Mouse (Mus musculus) limb, embryonic 11.5 days (tissue): Measurements from ENCODE around the gene Pik3r3. TPM values are rescaled to one million over a fixed set of nuclear protein-coding genes. Genes with fewer than 3 reads are reported as not detected.

Experiments used
- ATAC-seq: fragments of 200-750 bp; cut with Nextera tagmentation; 2 replicates; pipeline ENCODE4 v1.8.0; 2017; ENCODE audit warnings: low read depth; ENCODE audit not compliant: insufficient number of reproducible peaks, low FRiP score, low TSS enrichment
- DNase-seq: peaks from one replicate; pipeline ENCODE4 v3.0.0-alpha.2; 2015; ENCODE audit warnings: low spot score
- H3K27ac ChIP-seq: fragments of 300-500 bp; sonication (generic); replicated peaks from 2 replicates; pipeline ENCODE4 v1.5.1; 2014; ENCODE audit warnings: low read depth, mild to moderate bottlenecking, low read length
- H3K27me3 ChIP-seq: fragments of 300-500 bp; sonication (generic); 2 replicates; pipeline ENCODE4 v1.6.1; 2014; ENCODE audit warnings: mild to moderate bottlenecking, low read length, mixed read lengths; ENCODE audit not compliant: control insufficient read depth, insufficient read depth
- H3K36me3 ChIP-seq: fragments of 300-500 bp; sonication (generic); 2 replicates; pipeline ENCODE4 v1.6.1; 2014; ENCODE audit warnings: mild to moderate bottlenecking, low read length, moderate library complexity, mixed read lengths; ENCODE audit not compliant: control insufficient read depth, insufficient read depth
- H3K4me1 ChIP-seq: fragments of 300-500 bp; sonication (generic); 2 replicates; pipeline ENCODE4 v1.6.1; 2014; ENCODE audit warnings: low read length, mixed read lengths; ENCODE audit not compliant: control insufficient read depth, insufficient read depth
- H3K4me2 ChIP-seq: fragments of 300-500 bp; sonication (generic); 2 replicates; pipeline ENCODE4 v1.6.1; 2014; ENCODE audit warnings: low read depth, mild to moderate bottlenecking, moderate library complexity; ENCODE audit not compliant: severe bottlenecking
- H3K4me3 ChIP-seq: fragments of 300-500 bp; sonication (generic); 2 replicates; pipeline ENCODE4 v1.5.1; 2014; ENCODE audit warnings: low read depth, low read length
- H3K9ac ChIP-seq: fragments of 300-500 bp; sonication (generic); 2 replicates; pipeline ENCODE4 v1.6.1; 2014; ENCODE audit warnings: mild to moderate bottlenecking, low read length
- H3K9me3 ChIP-seq: fragments of 300-500 bp; sonication (generic); 2 replicates; pipeline ENCODE4 v1.6.1; 2016; ENCODE audit warnings: low read length; ENCODE audit not compliant: control insufficient read depth
- whole genome bisulfite sequencing: fragments of 180-500 bp; shearing (Covaris S2); extraction: QIAGEN DNeasy Blood & Tissue Kit; methylation state at CpG from one replicate; pipeline ENCODE4 v1.1.7; 2014; 5-methylcytosine and 5-hydroxymethylcytosine counted together
- polyA plus RNA-seq: library from polyadenylated mRNA; unstranded; fragments of >200 nt; fragmentation: Nextera tagmentation; extraction: Ambion mirVana; gene quantifications from 2 replicates; pipeline ENCODE4 v1.2.1, GENCODE M21; 2014

Pik3r3 gene
- 43.5 and 46.2 TPM in 2 replicates for polyA plus RNA-seq

DNA sequence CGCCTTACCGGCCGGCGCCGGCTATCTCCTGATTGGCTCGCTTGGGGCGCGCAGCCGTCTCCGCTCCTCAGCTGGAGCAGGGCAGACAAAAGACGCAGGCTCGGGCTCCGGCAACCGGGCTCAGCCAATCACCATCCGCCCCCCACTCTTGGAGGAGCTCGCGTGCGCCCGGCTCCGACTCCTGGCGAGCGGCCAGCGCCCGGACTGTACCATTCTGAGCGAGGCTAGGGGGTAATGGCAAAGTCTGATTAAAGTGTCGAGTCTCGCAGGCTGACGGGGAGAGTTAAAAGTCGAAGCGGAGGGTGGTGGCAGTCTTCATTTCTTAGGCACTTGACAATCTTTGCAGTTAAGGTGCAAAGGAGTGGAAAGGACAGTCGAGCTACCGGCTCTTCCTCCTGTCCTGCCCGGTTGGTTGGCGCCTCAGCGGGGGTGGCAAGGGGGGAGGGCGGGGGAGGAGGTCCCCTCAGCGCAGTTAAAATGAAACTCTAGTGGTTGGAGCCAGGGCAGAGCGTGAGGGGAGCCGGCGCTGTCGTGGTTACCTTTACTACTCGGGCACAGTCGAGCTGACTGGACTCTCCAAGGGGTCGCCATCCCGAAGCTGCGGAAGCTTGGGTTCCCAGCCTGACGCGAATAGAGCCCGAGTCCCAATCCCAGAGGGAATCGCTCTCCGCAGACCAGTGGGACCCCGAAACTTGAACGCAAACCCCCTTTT lies at the start of gene Pik3r3:
Pik3r3 (plus strand) TSS at position 479 of the 712 bp plus-strand sequence.
- under 1% methylated on average over 53 of the region's 53 CpGs for WGBS
- H3K4me3 ChIP-seq: peak within 1 kb of the TSS; percentile 43

DNA sequence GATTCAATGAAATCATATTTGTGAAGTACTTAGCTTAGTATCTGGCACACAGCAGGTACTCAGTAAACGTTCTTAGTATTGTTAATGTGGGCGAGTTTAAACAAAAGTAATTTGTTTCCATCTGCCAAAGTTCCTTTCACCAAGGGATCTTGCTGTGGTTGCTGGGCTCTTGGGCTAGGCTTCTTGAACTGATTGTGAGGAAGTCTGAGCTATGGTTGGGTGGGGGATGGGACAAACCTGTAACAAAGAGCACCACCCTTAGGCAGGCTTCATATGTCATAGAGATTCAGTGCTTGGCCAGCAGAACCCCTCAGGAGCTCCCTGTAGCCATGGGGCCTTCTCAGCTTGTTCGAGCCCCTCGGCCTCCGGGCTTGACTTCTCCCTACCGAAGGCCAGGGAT lies 48.3 kb upstream of the Pik3r3 start, which contains the start of the genes 1700042G07Rik and Gm49337:
1700042G07Rik (plus strand) TSS at position 301 of the 400 bp plus-strand sequence.
Gm49337 (plus strand) TSS at position 313 of the 400 bp plus-strand sequence.
- Histone ChIP-seq H3K4me3 (no peak within 1 kb of the TSS), H3K27me3 (no peaks in the 10 kb centered on the region), H3K9me3 (no peaks in the 10 kb centered on the region), H3K4me1 (peaks cover 8% of the 10 kb centered on the region; the same call in 1 of the 2 replicates), H3K36me3 (no peaks in the 10 kb centered on the region), H3K9ac (no peak within 1 kb of the TSS), H3K27ac (no peak within 1 kb of the TSS), H3K4me2 (no peak within 1 kb of the TSS)
- WGBS: 94% methylated on average over 6 of the region's 6 CpGs
- DNase-seq: no peak
- ATAC-seq: no peak

More for the DNA sequence above, at the start of gene Pik3r3:
- H3K4me1 ChIP-seq: no peaks in the 10 kb centered on the region
- peak within 1 kb of the TSS; percentile 65 for H3K4me2 ChIP-seq
- no peaks in the 10 kb centered on the region for H3K36me3 ChIP-seq
- peak; percentile 99 for ATAC-seq
- peak; percentile 99 for DNase-seq
- peak within 1 kb of the TSS; percentile 92 for H3K9ac ChIP-seq
- no peaks in the 10 kb centered on the region for H3K27me3 ChIP-seq
- H3K27ac ChIP-seq: peak within 1 kb of the TSS; percentile 99
- no peaks in the 10 kb centered on the region for H3K9me3 ChIP-seq

DNA sequence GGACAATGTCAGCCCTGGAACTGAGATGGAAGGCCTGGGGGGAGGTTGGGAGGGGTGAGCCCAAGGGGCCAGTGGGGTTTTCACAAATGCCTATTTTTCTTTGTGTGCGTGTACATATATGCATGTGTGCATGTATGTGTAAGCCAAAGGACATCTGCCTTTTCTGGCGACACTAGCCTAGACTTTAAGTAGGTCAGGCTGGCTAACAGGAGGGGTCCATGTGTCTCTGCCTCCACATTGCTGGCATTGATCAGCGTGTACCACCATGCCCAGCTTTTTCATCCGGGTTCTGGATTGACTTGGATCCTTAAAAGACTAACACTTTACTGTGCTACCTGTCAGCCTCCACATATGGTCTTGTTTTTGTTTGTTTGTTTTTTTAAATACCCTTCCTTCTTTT lies 47.7 kb upstream of the Pik3r3 start:
- no peak overlapping the region for H3K4me2 ChIP-seq
- no peaks in the 10 kb centered on the region for H3K36me3 ChIP-seq
- H3K27me3 ChIP-seq: no peaks in the 10 kb centered on the region
- H3K4me3 ChIP-seq: no peak overlapping the region
- no peaks in the 10 kb centered on the region for H3K9me3 ChIP-seq
- peaks cover 8% of the 10 kb centered on the region; the same call in 1 of the 2 replicates for H3K4me1 ChIP-seq
- H3K27ac ChIP-seq: no peak overlapping the region
- 91% methylated on average over 4 of the region's 4 CpGs for WGBS
- no peak overlapping the region for H3K9ac ChIP-seq
- no peak for DNase-seq
- ATAC-seq: no peak

DNA sequence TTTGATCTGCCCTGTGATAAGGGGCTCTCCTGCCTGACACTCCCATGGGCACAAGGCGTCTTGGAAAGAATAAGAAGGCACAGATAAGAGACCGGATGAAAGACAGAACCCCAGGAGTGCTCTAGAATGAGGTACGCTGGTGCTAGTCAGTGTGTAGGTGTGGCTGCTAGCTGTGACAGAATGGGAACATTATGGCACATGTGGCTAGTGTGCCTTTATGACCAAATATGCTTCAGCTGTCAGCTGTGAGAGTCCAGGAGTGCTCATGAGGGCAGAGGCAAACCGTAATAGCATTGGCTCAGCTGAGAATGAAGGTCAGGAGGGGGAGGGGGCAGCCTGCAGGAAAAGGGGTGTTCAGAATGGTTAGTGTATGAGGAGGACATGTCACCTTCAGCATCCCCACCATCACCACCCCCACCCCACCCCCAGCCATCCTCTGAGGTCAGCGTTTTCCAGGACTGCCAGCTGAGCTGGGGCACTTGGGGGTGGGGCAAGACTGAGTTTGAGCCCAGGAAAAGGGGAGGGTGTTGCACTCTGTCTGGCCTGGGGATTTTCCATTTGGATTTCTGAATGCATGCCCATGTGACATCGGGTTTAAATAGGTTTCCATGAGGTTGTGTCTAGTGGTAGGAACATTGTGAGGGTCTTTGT lies 46.8 kb upstream of the Pik3r3 start:
- Histone ChIP-seq H3K4me1 (peaks cover 8% of the 10 kb centered on the region; the same call in 1 of the 2 replicates), H3K9me3 (no peaks in the 10 kb centered on the region), H3K9ac (no peak overlapping the region), H3K27me3 (no peaks in the 10 kb centered on the region), H3K4me3 (no peak overlapping the region), H3K4me2 (no peak overlapping the region), H3K36me3 (no peaks in the 10 kb centered on the region), H3K27ac (no peak overlapping the region)
- DNase-seq (no peak), ATAC-seq (no peak)
- whole genome bisulfite sequencing: 49% methylated on average over 6 of the region's 6 CpGs

DNA sequence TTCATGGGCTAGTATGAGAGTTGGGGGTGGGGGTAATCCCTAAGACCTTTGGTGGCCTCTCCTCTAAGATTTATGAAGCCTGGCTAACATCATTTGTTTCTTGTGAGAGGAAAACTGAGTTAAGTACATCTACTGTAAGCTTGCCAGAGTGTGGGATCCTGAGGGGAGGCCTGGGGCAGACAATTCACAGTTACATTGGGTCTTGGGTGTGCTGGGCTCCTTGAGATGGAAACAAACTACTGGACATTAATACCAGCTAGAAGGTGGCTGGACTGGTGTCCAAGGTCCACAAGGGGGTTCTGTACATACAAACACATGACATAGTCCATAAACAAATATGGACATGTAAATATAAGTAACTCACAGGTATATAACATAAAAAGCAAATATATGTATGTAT lies 46.3 kb upstream of the Pik3r3 start:
- no peak overlapping the region for H3K4me3 ChIP-seq
- H3K4me2 ChIP-seq: no peak overlapping the region
- no peaks in the 10 kb centered on the region for H3K27me3 ChIP-seq
- no peaks in the 10 kb centered on the region for H3K9me3 ChIP-seq
- H3K36me3 ChIP-seq: no peaks in the 10 kb centered on the region
- peaks cover 8% of the 10 kb centered on the region; the same call in 1 of the 2 replicates for H3K4me1 ChIP-seq
- no peak overlapping the region for H3K9ac ChIP-seq
- no peak overlapping the region for H3K27ac ChIP-seq
- no peak for DNase-seq
- ATAC-seq: no peak

DNA sequence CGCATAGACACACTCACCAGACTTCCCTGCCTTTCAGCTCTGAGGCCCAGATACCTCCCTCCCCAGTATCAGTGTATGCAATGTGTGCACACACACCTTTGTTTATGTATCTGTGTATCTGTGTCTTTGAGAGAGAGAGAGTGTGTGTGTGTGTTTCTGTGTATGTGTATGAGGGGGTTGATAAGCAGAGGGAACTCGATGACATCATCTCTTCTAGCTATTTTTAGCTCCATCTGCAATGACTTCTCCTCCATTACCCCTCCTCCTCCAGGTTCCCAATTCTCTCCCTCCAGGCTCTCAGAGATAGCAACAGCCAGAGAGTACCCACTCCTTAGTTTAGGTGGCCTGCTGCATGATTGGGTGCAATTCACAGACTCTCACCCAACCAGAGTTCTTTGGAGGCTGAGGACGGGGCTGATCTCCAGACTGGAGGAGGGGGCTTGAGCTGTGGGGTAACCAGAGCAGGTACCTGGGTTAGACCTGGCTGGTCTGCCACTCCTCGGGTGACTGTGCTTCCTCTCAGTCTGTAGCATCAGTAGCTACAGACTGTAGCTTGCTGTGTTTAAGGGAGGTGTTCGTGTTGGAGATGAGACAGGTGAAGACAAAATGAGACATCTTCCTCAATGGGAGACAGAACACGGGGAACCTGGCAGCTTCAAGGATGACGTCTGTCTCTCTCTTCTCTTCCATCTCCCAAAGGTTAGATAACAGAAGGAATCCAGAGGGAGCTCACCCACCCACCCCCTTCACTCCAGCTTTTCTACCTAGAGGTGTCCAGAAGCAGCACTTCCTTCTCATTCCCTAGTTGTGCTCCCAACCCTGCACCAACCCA lies 45.5 kb upstream of the Pik3r3 start:
- no peak for DNase-seq
- H3K4me1 ChIP-seq: peaks cover 8% of the 10 kb centered on the region; the same call in 1 of the 2 replicates
- H3K9me3 ChIP-seq: no peaks in the 10 kb centered on the region
- no peak for ATAC-seq
- H3K27me3 ChIP-seq: no peaks in the 10 kb centered on the region
- no peak overlapping the region for H3K4me3 ChIP-seq
- H3K9ac ChIP-seq: no peak overlapping the region
- H3K36me3 ChIP-seq: no peaks in the 10 kb centered on the region
- H3K27ac ChIP-seq: no peak overlapping the region
- H3K4me2 ChIP-seq: no peak overlapping the region
- 68% methylated on average over 7 of the region's 7 CpGs for WGBS

DNA sequence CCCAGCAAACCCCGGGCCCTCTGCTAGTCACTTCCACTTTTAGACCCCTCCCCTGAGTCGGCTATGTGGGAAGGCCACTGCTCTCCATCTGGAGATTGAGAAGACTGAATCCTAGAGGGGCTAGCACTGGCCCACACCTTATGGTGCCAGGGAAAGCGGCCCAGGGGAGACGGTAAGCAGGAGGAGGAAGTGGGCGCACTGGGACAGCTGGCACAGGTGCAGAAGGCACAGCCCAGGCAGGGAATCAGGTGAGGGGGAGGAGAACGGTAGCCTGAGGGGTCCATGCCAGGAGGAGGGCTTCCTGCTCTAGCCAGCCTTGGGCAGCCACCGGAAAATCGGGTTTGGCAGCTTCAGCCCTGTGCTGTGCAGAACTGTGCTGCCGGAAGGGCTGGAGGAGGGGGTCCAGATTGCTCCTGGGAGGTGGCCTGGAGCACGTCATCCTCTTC lies 44.9 kb upstream of the Pik3r3 start:
- Histone ChIP-seq H3K9ac (0 out of 2 replicates have a peak overlapping the region, but pooled peaks have one; percentile 4), H3K9me3 (no peaks in the 10 kb centered on the region), H3K4me3 (no peak overlapping the region), H3K4me2 (peak overlapping the region; percentile 26; the same call in 1 of the 2 replicates), H3K27me3 (no peaks in the 10 kb centered on the region), H3K27ac (no peak overlapping the region; the same call in 1 of the 2 replicates), H3K36me3 (no peaks in the 10 kb centered on the region), H3K4me1 (peaks cover 8% of the 10 kb centered on the region; the same call in 1 of the 2 replicates)
- WGBS: 26% methylated on average over 10 of the region's 10 CpGs
- DNase-seq (peak; percentile 63), ATAC-seq (peak; percentile 60; the same call in 1 of the 2 replicates)

DNA sequence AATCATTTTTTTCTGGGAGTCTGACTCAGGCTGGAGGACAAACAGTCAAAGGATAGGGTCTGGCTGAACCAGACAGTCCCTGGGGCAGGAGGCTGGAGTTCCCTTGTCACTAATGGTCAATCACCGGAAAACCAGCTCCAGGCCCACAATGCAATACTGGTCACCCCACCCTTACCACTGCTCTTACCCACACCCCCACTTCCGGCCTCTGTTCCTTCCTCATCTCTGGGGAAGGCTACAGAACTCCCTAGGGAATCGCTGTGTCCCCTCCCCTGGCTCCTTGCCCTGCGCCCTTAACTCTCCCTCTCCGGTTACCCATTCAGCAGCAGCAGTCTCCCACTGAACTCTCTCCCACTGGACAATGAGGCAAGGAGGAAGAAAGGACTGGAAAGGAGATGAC lies 44.3 kb upstream of the Pik3r3 start:
- WGBS: 39% methylated on average over 5 of the region's 5 CpGs
- H3K4me3 ChIP-seq: no peak overlapping the region
- H3K9ac ChIP-seq: no peak overlapping the region
- DNase-seq (no peak), ATAC-seq (no peak)
- no peaks in the 10 kb centered on the region for H3K9me3 ChIP-seq
- no peaks in the 10 kb centered on the region for H3K27me3 ChIP-seq
- H3K4me1 ChIP-seq: peaks cover 8% of the 10 kb centered on the region; the same call in 1 of the 2 replicates
- H3K27ac ChIP-seq: no peak overlapping the region
- H3K4me2 ChIP-seq: no peak overlapping the region
- no peaks in the 10 kb centered on the region for H3K36me3 ChIP-seq
